Mouse (Mus musculus): ENCODE measurements around the gene Nlrp4a. TPM values are rescaled to one million over a fixed set of nuclear protein-coding genes. Genes with fewer than 3 reads are reported as not detected.
"Not testable (repeated sequence)": the region's sequence is repeated elsewhere in the genome, so short reads cannot be mapped to it uniquely, and the experiment has no call there.

The Nlrp4a gene
- polyA plus RNA-seq (2014; fragmentation: Nextera tagmentation; extraction: Ambion mirVana) = not detected in 2 replicates

- Histone ChIP-seq H3K4me2 (ENCODE audit: low read depth, severe bottlenecking) (no peak within 1 kb of the TSS), H3K4me1 (ENCODE audit: control insufficient read depth, insufficient read depth, low read length) (no peaks in the 10 kb centered on the region), H3K9ac (ENCODE audit: low read length) (no peak within 1 kb of the TSS), H3K4me3 (ENCODE audit: low read depth, low read length) (no peak within 1 kb of the TSS), H3K27ac (replicated peaks; ENCODE audit: low read depth, low read length) (no peak within 1 kb of the TSS), H3K27me3 (ENCODE audit: control insufficient read depth, insufficient read depth, low read length) (no peaks in the 10 kb centered on the region), H3K9me3 (ENCODE audit: control insufficient read depth, low read length) (no peaks in the 10 kb centered on the region), H3K36me3 (ENCODE audit: control insufficient read depth, insufficient read depth, low read length) (no peaks in the 10 kb centered on the region)
- WGBS = 91% methylated on average over 5 of the region's 5 CpGs
- DNase-seq (ENCODE audit: low spot score) = no peak
- no peak for ATAC-seq (ENCODE audit: insufficient number of reproducible peaks, low FRiP score, low TSS enrichment, low read depth)
Observed at GRCm38 (mm10) chr7:26434813-26435212, at the start of gene Nlrp4a. TSS of gene Nlrp4a (plus strand) at chr7:26435113.

GRCm38 (mm10) chr7:26386691-26387090 is 48.2 kb upstream of the Nlrp4a start:
- not testable (repeated sequence) for H3K27ac ChIP-seq (replicated peaks; ENCODE audit: low read depth, low read length); ATAC-seq (ENCODE audit: insufficient number of reproducible peaks, low FRiP score, low TSS enrichment, low read depth)
- 84% methylated on average over 5 of the region's 5 CpGs for WGBS

GRCm38 (mm10) chr7:26391137-26391536 is 43.8 kb upstream of the Nlrp4a start:
- H3K9me3 ChIP-seq (ENCODE audit: control insufficient read depth, low read length); H3K27ac ChIP-seq (replicated peaks; ENCODE audit: low read depth, low read length); H3K9ac ChIP-seq (ENCODE audit: low read length); DNase-seq (ENCODE audit: low spot score); H3K4me3 ChIP-seq (ENCODE audit: low read depth, low read length); H3K4me1 ChIP-seq (ENCODE audit: control insufficient read depth, insufficient read depth, low read length); ATAC-seq (ENCODE audit: insufficient number of reproducible peaks, low FRiP score, low TSS enrichment, low read depth); H3K36me3 ChIP-seq (ENCODE audit: control insufficient read depth, insufficient read depth, low read length); H3K4me2 ChIP-seq (ENCODE audit: low read depth, severe bottlenecking); H3K27me3 ChIP-seq (ENCODE audit: control insufficient read depth, insufficient read depth, low read length): not testable (repeated sequence)
- WGBS = 83% methylated on average over 2 of the region's 2 CpGs

More at GRCm38 (mm10) chr7:26386691-26387090, 48.2 kb upstream of the Nlrp4a start:
- H3K9me3 ChIP-seq (ENCODE audit: control insufficient read depth, low read length); H3K36me3 ChIP-seq (ENCODE audit: control insufficient read depth, insufficient read depth, low read length); H3K27me3 ChIP-seq (ENCODE audit: control insufficient read depth, insufficient read depth, low read length); H3K4me1 ChIP-seq (ENCODE audit: control insufficient read depth, insufficient read depth, low read length); DNase-seq (ENCODE audit: low spot score); H3K9ac ChIP-seq (ENCODE audit: low read length); H3K4me2 ChIP-seq (ENCODE audit: low read depth, severe bottlenecking); H3K4me3 ChIP-seq (ENCODE audit: low read depth, low read length): not testable (repeated sequence)

GRCm38 (mm10) chr7:26391811-26392210 is 43.1 kb upstream of the Nlrp4a start:
- not testable (repeated sequence) for H3K27me3 ChIP-seq (ENCODE audit: control insufficient read depth, insufficient read depth, low read length); H3K4me2 ChIP-seq (ENCODE audit: low read depth, severe bottlenecking); DNase-seq (ENCODE audit: low spot score); ATAC-seq (ENCODE audit: insufficient number of reproducible peaks, low FRiP score, low TSS enrichment, low read depth); H3K9me3 ChIP-seq (ENCODE audit: control insufficient read depth, low read length); H3K9ac ChIP-seq (ENCODE audit: low read length); H3K4me3 ChIP-seq (ENCODE audit: low read depth, low read length); H3K27ac ChIP-seq (replicated peaks; ENCODE audit: low read depth, low read length); H3K4me1 ChIP-seq (ENCODE audit: control insufficient read depth, insufficient read depth, low read length); H3K36me3 ChIP-seq (ENCODE audit: control insufficient read depth, insufficient read depth, low read length)
- WGBS = 90% methylated on average over 6 of the region's 6 CpGs

GRCm38 (mm10) chr7:26403600-26403999 is 31.3 kb upstream of the Nlrp4a start, which contains the start of gene Nlrp9c:
TSS of gene Nlrp9c (minus strand) at chr7:26403700.
- not testable (repeated sequence) for H3K4me3 ChIP-seq (ENCODE audit: low read depth, low read length); DNase-seq (ENCODE audit: low spot score); H3K9ac ChIP-seq (ENCODE audit: low read length); H3K4me2 ChIP-seq (ENCODE audit: low read depth, severe bottlenecking); H3K4me1 ChIP-seq (ENCODE audit: control insufficient read depth, insufficient read depth, low read length); H3K36me3 ChIP-seq (ENCODE audit: control insufficient read depth, insufficient read depth, low read length); H3K27ac ChIP-seq (replicated peaks; ENCODE audit: low read depth, low read length); H3K9me3 ChIP-seq (ENCODE audit: control insufficient read depth, low read length); ATAC-seq (ENCODE audit: insufficient number of reproducible peaks, low FRiP score, low TSS enrichment, low read depth); H3K27me3 ChIP-seq (ENCODE audit: control insufficient read depth, insufficient read depth, low read length)
- WGBS = 74% methylated on average over 2 of the region's 2 CpGs

GRCm38 (mm10) chr7:26476690-26477089 is 41.8 kb downstream of the Nlrp4a start:
- DNase-seq (ENCODE audit: low spot score) (no peak), ATAC-seq (ENCODE audit: insufficient number of reproducible peaks, low FRiP score, low TSS enrichment, low read depth) (no peak)
- Histone ChIP-seq H3K4me2 (ENCODE audit: low read depth, severe bottlenecking) (no peak overlapping the region), H3K4me3 (ENCODE audit: low read depth, low read length) (no peak overlapping the region), H3K36me3 (ENCODE audit: control insufficient read depth, insufficient read depth, low read length) (no peaks in the 10 kb centered on the region), H3K27me3 (ENCODE audit: control insufficient read depth, insufficient read depth, low read length) (no peaks in the 10 kb centered on the region), H3K27ac (replicated peaks; ENCODE audit: low read depth, low read length) (no peak overlapping the region), H3K4me1 (ENCODE audit: control insufficient read depth, insufficient read depth, low read length) (no peaks in the 10 kb centered on the region), H3K9ac (ENCODE audit: low read length) (no peak overlapping the region), H3K9me3 (ENCODE audit: control insufficient read depth, low read length) (no peaks in the 10 kb centered on the region)

GRCm38 (mm10) chr7:26489514-26489913 is 54.6 kb downstream of the Nlrp4a start:
- not testable (repeated sequence) for H3K4me2 ChIP-seq (ENCODE audit: low read depth, severe bottlenecking); H3K4me3 ChIP-seq (ENCODE audit: low read depth, low read length); H3K27ac ChIP-seq (replicated peaks; ENCODE audit: low read depth, low read length); H3K36me3 ChIP-seq (ENCODE audit: control insufficient read depth, insufficient read depth, low read length); H3K9me3 ChIP-seq (ENCODE audit: control insufficient read depth, low read length); DNase-seq (ENCODE audit: low spot score); H3K27me3 ChIP-seq (ENCODE audit: control insufficient read depth, insufficient read depth, low read length); H3K9ac ChIP-seq (ENCODE audit: low read length); ATAC-seq (ENCODE audit: insufficient number of reproducible peaks, low FRiP score, low TSS enrichment, low read depth); H3K4me1 ChIP-seq (ENCODE audit: control insufficient read depth, insufficient read depth, low read length)
- WGBS = 83% methylated on average over 18 of the region's 18 CpGs

Other genes with a start within 250 kb of the Nlrp4a start
- gene Vmn1r184, start 174.8 kb upstream of the Nlrp4a start, polyA plus RNA-seq (2014; fragmentation: Nextera tagmentation; extraction: Ambion mirVana) = not detected in 2 replicates
- gene Cyp2a4, start 127.9 kb upstream of the Nlrp4a start, polyA plus RNA-seq (2014; fragmentation: Nextera tagmentation; extraction: Ambion mirVana) = not detected in 2 replicates
- gene Nlrp9c, start 31.4 kb upstream of the Nlrp4a start, polyA plus RNA-seq (2014; fragmentation: Nextera tagmentation; extraction: Ambion mirVana) = not detected in 2 replicates
- gene Nlrp9a, start 99.9 kb downstream of the Nlrp4a start, polyA plus RNA-seq (2014; fragmentation: Nextera tagmentation; extraction: Ambion mirVana) = not detected in 2 replicates
- gene Vmn1r185, start 183.4 kb downstream of the Nlrp4a start, polyA plus RNA-seq (2014; fragmentation: Nextera tagmentation; extraction: Ambion mirVana) = not detected in 2 replicates

Data from limb, embryonic 11.5 days (tissue).